Mouse (Mus musculus) heart, adult 2 months (tissue): Measurements from ENCODE around the gene P3h3. TPM values are rescaled to one million over a fixed set of nuclear protein-coding genes. Genes with fewer than 3 reads are reported as not detected.
A peak's percentile ranks its signal among the peaks of the same experiment; 100 is the strongest.

Experiments used
- DNase-seq, 2 experiments: peaks; one replicate each; pipeline ENCODE4 v3.0.0; 2021
- H3K27ac ChIP-seq: fragments of 200-600 bp; 2 replicates; pipeline ENCODE4 v1.8.1; 2022
- H3K27me3 ChIP-seq: fragments of 200-500 bp; 2 replicates; pipeline ENCODE4 v1.6.1; 2012; ENCODE audit warnings: mild to moderate bottlenecking, low read length, inconsistent platforms, mixed read lengths; ENCODE audit not compliant: control insufficient read depth, insufficient read depth
- H3K36me3 ChIP-seq: fragments of 200-500 bp; 2 replicates; pipeline ENCODE4 v1.6.1; 2012; ENCODE audit warnings: low read length, inconsistent platforms; ENCODE audit not compliant: control insufficient read depth, insufficient read depth
- H3K4me1 ChIP-seq: fragments of 200-500 bp; 2 replicates; pipeline ENCODE4 v1.6.1; 2011; ENCODE audit warnings: low read length; ENCODE audit not compliant: control insufficient read depth, insufficient read depth
- H3K4me3 ChIP-seq: fragments of 200-600 bp; 2 replicates; pipeline ENCODE4 v1.8.1; 2022
- H3K79me2 ChIP-seq: fragments of 200-500 bp; replicated peaks from 2 replicates; pipeline ENCODE4 v1.6.1; 2012; ENCODE audit warnings: mild to moderate bottlenecking, inconsistent platforms, low read length, moderate library complexity, mixed read lengths; ENCODE audit not compliant: control insufficient read depth, insufficient read depth
- H3K9ac ChIP-seq: fragments of 200-500 bp; 2 replicates; pipeline ENCODE4 v1.6.1; 2012; ENCODE audit warnings: low read depth, mild to moderate bottlenecking, control low read depth, inconsistent platforms, low read length, mixed read lengths
- CTCF ChIP-seq: fragments of 200-600 bp; IDR thresholded peaks from 2 replicates; pipeline ENCODE4 v1.8.1; 2022; ENCODE audit warnings: antibody characterized with exemption, mild to moderate bottlenecking, moderate library complexity
- EP300 ChIP-seq: fragments of 200-500 bp; IDR thresholded peaks from 2 replicates; pipeline ENCODE4 v1.6.1; 2011; ENCODE audit warnings: low read depth, low read length, control low read depth; ENCODE audit not compliant: insufficient read depth
- POLR2A ChIP-seq: fragments of 200-500 bp; IDR thresholded peaks from 2 replicates; pipeline ENCODE4 v1.6.1; 2011; ENCODE audit warnings: mild to moderate bottlenecking, low read depth, low read length, control low read depth; ENCODE audit not compliant: insufficient read depth
- WGBS: fragments of 180-500 bp; shearing (Covaris S2); methylation state at CpG from one replicate; pipeline ENCODE4 v1.1.7; 2018; 5-methylcytosine and 5-hydroxymethylcytosine counted together
- intact Hi-C: fragments of 180-260 bp; cut with DNase I; formaldehyde crosslinking; loops from one replicate; pipeline ENCODE4 v1.15.1; 2025
- polyA plus RNA-seq: library from polyadenylated mRNA; depleted of rRNA; stranded (reverse); fragments of >200 nt; gene quantifications from 2 replicates; pipeline ENCODE4 v1.2.3, GENCODE M21; 2012
- total RNA-seq, 2 experiments: library from RNA; stranded (reverse); gene quantifications; 2 replicates each; pipeline ENCODE4 v1.2.3; 2021

The P3h3 gene
- total and polyA plus RNA-seq, 3 experiments: 6.9 to 16.2 (median 10.6) TPM

GRCm38 (mm10) chr6:124857840-124858530, 433 bp upstream of the P3h3 start:
- no peak for DNase-seq
- 28% methylated on average over 26 of the region's 26 CpGs for whole genome bisulfite sequencing
- Histone ChIP-seq H3K27ac (peak overlapping the region; percentile 76), H3K79me2 (no peaks in the 10 kb centered on the region), H3K27me3 (no peaks in the 10 kb centered on the region), H3K4me1 (peaks cover 3% of the 10 kb centered on the region), H3K36me3 (no peaks in the 10 kb centered on the region), H3K9ac (peak overlapping the region; percentile 54; the same call in 1 of the 2 replicates), H3K4me3 (peak overlapping the region; percentile 44)
- TF ChIP-seq EP300 (no peak), POLR2A (no peak), CTCF (no peak)
- intact Hi-C loops: loop anchor here (5.0 kb wide), 1 partner anchor 154 kb away; no protein-coding TSS in a partner anchor

GRCm38 (mm10) chr6:124856321-124856720, 1.2 kb downstream of the P3h3 start:
- no peak overlapping the region for H3K4me3 ChIP-seq
- no peaks in the 10 kb centered on the region for H3K79me2 ChIP-seq
- peaks cover 3% of the 10 kb centered on the region for H3K4me1 ChIP-seq
- no peak for TF ChIP-seq EP300
- no peak for TF ChIP-seq POLR2A
- TF ChIP-seq CTCF: no peak
- no peak overlapping the region for H3K27ac ChIP-seq
- WGBS: 27% methylated on average over 14 of the region's 14 CpGs
- DNase-seq: no peak
- H3K9ac ChIP-seq: no peak overlapping the region
- no peaks in the 10 kb centered on the region for H3K27me3 ChIP-seq
- intact Hi-C loops: loop anchor here (5.0 kb wide), 1 partner anchor 156 kb away; no protein-coding TSS in a partner anchor
- H3K36me3 ChIP-seq: no peaks in the 10 kb centered on the region

- 64% methylated on average over 12 of the region's 12 CpGs for whole genome bisulfite sequencing
- Histone ChIP-seq H3K36me3 (no peaks in the 10 kb centered on the region), H3K4me3 (no peak overlapping the region), H3K27me3 (no peaks in the 10 kb centered on the region), H3K27ac (no peak overlapping the region), H3K4me1 (peaks cover 2% of the 10 kb centered on the region), H3K9ac (no peak overlapping the region), H3K79me2 (no peaks in the 10 kb centered on the region)
- no peak for DNase-seq
- no peak for TF ChIP-seq EP300
- no peak for TF ChIP-seq CTCF
- TF ChIP-seq POLR2A: no peak
- intact Hi-C loops: loop anchor here (5.0 kb wide), 1 partner anchor 158 kb away; no protein-coding TSS in a partner anchor
Measured at GRCm38 (mm10) chr6:124854647-124855046, 2.9 kb downstream of the P3h3 start.

GRCm38 (mm10) chr6:124850535-124850934, 7.0 kb downstream of the P3h3 start:
- TF ChIP-seq EP300 (no peak), CTCF (no peak), POLR2A (no peak)
- no peak overlapping the region for H3K9ac ChIP-seq
- no peaks in the 10 kb centered on the region for H3K79me2 ChIP-seq
- 66% methylated on average over 8 of the region's 8 CpGs for WGBS
- H3K36me3 ChIP-seq: no peaks in the 10 kb centered on the region
- no peak overlapping the region for H3K27ac ChIP-seq
- no peak for DNase-seq
- no peaks in the 10 kb centered on the region for H3K27me3 ChIP-seq
- H3K4me3 ChIP-seq: no peak overlapping the region
- H3K4me1 ChIP-seq: peaks cover 2% of the 10 kb centered on the region; the same call in 1 of the 2 replicates
- intact Hi-C loops: no loop called here

GRCm38 (mm10) chr6:124847305-124847704, 10.2 kb downstream of the P3h3 start:
- no peaks in the 10 kb centered on the region for H3K27me3 ChIP-seq
- H3K4me3 ChIP-seq: no peak overlapping the region
- intact Hi-C loops: loop anchor here (1.0 kb wide), 1 partner anchor 237 kb away; no protein-coding TSS in a partner anchor
- H3K4me1 ChIP-seq: peaks cover 2% of the 10 kb centered on the region; the same call in 1 of the 2 replicates
- 11% methylated on average over 9 of the region's 9 CpGs for WGBS
- peak; percentile 86 to 94 for DNase-seq
- H3K36me3 ChIP-seq: no peaks in the 10 kb centered on the region
- H3K9ac ChIP-seq: no peak overlapping the region
- no peaks in the 10 kb centered on the region for H3K79me2 ChIP-seq
- no peak overlapping the region for H3K27ac ChIP-seq
- TF ChIP-seq EP300 (0 out of 2 replicates have a peak, but pooled peaks have one; percentile 34), CTCF (no peak)

GRCm38 (mm10) chr6:124840241-124841167, 17.0 kb downstream of the P3h3 start, which contains the start of gene Gnb3:
Gene Gnb3, minus strand, starts transcription at chr6:124840275.
- intact Hi-C loops: no loop called here
- H3K27me3 ChIP-seq: no peaks in the 10 kb centered on the region
- H3K9ac ChIP-seq: no peak within 1 kb of the TSS
- no peak for DNase-seq
- TF ChIP-seq POLR2A: no peak
- no peak for TF ChIP-seq CTCF
- no peak for TF ChIP-seq EP300
- no peak within 1 kb of the TSS for H3K4me3 ChIP-seq
- WGBS: 35% methylated on average over 15 of the region's 15 CpGs
- H3K4me1 ChIP-seq: no peaks in the 10 kb centered on the region
- H3K27ac ChIP-seq: peak within 1 kb of the TSS; percentile 48
- no peaks in the 10 kb centered on the region for H3K79me2 ChIP-seq
- H3K36me3 ChIP-seq: no peaks in the 10 kb centered on the region
